Mouse (Mus musculus): ENCODE measurements around the gene Zc3h6.

Zc3h6 gene

GRCm38 (mm10) chr2:128966641-128967580 lies at the start of gene Zc3h6:
Gene Zc3h6 (plus strand): TSS chr2:128967402.
- DNase-seq (ENCODE audit: low spot score) = peak; percentile 98

- no peak for DNase-seq (ENCODE audit: low spot score)
These were observed 42.4 kb upstream of the Zc3h6 start for GRCm38 (mm10) chr2:128924799-128925198.

GRCm38 (mm10) chr2:128928446-128928845 lies 38.8 kb upstream of the Zc3h6 start:
- DNase-seq (ENCODE audit: low spot score) = no peak

DNA sequence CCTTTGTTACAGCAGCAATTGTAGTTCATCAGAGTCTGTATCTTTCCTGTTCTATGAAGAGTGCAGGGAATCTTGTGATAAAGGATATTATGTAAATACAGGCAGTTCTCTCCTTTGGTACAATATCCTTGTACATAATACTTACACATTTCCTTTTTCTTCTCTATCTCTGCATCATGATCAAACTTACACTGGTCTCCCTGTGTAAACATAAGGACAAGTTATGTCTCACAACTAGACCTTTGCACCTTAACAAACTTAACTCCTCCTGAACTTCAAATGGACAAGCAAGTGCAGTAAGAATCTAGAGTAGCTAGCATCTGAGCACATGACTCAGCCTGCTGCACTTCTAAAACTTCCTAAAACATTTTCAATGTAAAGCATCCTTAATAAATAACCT lies 36.5 kb upstream of the Zc3h6 start:
- DNase-seq (ENCODE audit: low spot score) = no peak

DNA sequence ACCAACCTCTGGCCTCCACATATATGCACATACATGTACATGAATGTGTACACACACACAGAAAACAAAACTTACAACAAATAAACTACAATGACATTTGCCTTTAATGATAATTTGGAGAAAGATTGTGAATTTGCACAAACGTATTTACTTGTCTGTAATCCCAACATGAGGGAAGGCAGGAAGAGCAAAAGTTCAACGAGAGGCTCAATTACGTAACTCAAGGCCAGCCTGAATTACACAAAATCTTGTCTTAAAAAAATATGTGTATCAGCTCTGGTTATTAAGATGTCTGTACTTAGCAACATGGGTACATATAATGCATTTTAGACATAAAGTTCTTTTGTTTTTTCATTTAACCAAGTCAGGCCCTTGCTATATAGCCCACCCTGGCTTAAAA lies 30.9 kb upstream of the Zc3h6 start:
- no peak for DNase-seq (ENCODE audit: low spot score)

GRCm38 (mm10) chr2:128943538-128944528 lies 23.4 kb upstream of the Zc3h6 start, which contains the start of gene Zc3h8:
Gene Zc3h8 (minus strand): TSS chr2:128944077.
- DNase-seq (ENCODE audit: low spot score) = peak; percentile 100

DNA sequence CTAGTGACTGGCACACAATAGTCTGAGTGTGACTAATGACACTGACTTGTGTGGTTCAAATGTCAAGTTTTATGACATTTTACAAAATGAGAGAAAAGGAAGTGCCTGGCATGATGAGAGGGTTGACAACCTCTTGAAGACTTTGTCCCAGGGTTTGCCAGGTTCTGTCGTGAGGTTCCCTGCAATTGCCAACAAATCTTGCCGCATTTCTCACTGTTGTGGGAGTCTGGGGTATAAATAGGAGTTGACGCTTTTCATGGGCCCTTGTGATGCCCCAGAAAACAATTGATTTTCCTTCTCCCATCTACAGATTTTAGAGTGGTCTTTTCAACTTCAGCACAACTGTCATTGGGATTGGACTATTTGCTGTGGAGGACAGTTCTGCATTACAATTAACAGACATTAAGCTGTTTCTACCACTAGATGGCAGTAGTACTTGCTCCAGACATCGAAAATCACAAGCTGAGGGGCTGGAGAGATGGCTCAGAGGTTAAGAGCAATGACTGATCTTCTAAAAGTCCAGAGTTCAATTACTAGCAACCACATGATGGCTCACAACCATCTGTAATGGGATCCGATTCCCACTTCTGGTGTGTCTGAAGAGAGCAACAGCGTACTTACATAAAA lies 19.1 kb upstream of the Zc3h6 start:
- peak; percentile 86 for DNase-seq (ENCODE audit: low spot score)

DNA sequence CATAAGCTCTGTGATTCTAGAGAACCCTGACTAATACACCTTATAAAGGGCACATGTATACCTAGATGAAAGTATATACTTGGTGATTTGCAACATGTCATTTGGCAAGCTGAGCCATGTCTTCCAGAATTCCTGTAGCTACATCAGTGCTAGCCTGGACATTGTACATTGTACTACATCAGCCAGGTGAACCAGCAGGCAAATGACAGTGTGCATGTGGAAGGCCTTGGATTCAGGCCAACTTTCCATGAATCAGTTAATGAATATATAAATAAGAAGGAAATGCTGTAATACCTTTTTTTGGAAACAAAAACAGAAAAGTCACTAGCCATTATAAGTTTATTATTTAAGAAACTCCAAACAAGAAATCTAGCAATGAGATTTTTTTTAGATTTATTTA lies 13.0 kb upstream of the Zc3h6 start:
- no peak for DNase-seq (ENCODE audit: low spot score)

- peak; percentile 54 for DNase-seq (ENCODE audit: low spot score)
These were observed 1.6 kb upstream of the Zc3h6 start for GRCm38 (mm10) chr2:128965505-128966105.

DNA sequence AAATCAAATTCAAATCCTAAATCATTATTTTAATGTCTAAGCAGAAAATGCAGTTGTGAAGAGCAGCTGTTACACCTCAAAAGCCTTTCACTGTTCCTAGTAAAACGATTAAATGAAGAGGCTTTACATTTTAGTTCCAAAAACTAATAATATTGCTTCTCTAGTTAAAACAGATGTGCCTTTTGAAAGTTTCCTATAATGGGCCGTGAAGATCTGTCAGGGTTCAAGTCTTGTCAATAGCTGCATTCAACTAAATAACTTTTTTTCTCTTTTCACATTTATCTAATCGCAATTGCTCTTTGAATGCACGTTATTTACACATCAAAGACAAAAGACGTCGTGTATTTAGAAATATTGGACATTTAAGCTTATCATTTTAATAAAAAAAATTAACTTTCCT lies 966 bp upstream of the Zc3h6 start:
- no peak for DNase-seq (ENCODE audit: low spot score)

- peak; percentile 83 for DNase-seq (ENCODE audit: low spot score)
These were observed 649 bp downstream of the Zc3h6 start, which contains the start of gene Gm10762 for GRCm38 (mm10) chr2:128967661-128968441. Gene Gm10762 (minus strand): TSS chr2:128967725.

GRCm38 (mm10) chr2:128968475-128969083 lies 1.4 kb downstream of the Zc3h6 start:
- no peak for DNase-seq (ENCODE audit: low spot score)

- DNase-seq (ENCODE audit: low spot score) = no peak
These were observed 5.1 kb downstream of the Zc3h6 start for GRCm38 (mm10) chr2:128972301-128972700.

- DNase-seq (ENCODE audit: low spot score) = no peak
These were observed 8.4 kb downstream of the Zc3h6 start for GRCm38 (mm10) chr2:128975572-128975971.

- DNase-seq (ENCODE audit: low spot score) = no peak
These were observed 17.5 kb downstream of the Zc3h6 start for GRCm38 (mm10) chr2:128984746-128985145.

- no peak for DNase-seq (ENCODE audit: low spot score)
These were observed 37.7 kb downstream of the Zc3h6 start for GRCm38 (mm10) chr2:129004872-129005271.

DNA sequence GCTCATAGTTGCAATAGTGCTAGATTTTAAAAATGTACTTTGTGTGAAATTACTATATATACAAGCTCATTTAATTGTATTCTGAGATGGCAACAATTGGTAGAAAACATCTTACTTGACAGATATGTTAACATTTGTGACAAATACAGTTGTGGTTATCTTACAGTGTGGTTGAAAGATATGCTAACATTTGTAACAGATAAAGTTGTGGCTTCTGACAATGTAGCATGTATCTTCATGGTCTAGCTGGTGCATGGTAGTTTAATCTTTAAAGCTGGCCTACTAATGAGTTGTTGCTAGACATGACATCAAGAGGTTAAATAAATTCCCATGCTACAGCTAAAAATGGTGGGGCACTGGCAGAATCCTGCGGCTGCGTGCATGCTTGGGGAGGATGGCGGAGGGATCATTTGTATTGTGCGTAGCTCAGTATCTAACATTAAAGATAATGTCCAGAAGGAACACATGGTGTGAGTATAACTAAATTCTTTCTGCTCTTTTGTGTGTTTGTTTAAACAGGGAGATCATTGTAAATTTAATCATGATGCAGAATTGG lies 39.1 kb downstream of the Zc3h6 start:
- no peak for DNase-seq (ENCODE audit: low spot score)

GRCm38 (mm10) chr2:129008867-129009266 lies 41.7 kb downstream of the Zc3h6 start:
- DNase-seq (ENCODE audit: low spot score) = peak; percentile 10

- no peak for DNase-seq (ENCODE audit: low spot score)
These were observed 52.9 kb downstream of the Zc3h6 start for GRCm38 (mm10) chr2:129020106-129020505.

- no peak for DNase-seq (ENCODE audit: low spot score)
These were observed 57.6 kb downstream of the Zc3h6 start for GRCm38 (mm10) chr2:129024820-129025219.
